Mouse (Mus musculus): ENCODE results near the gene Prss58.

DNA sequence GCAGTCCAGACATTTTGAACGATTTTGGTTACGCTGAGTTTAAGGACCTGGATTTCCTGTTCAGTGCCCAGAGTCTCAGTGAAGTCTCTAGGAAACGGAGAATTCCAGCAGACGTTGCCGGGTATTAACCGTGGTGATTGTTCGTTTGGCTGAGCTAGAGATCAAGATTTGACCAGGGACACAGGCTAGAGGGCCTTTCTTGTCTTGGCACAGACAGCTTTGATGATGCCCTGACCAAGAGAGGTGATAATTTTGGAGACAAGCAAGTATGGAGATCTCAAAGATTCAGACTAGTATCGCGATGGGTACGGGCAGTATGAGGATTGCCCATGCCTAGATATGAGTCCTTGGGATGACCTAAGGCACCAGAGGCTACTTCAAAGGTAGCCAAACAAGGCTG, 40.3 kb upstream of the Prss58 start, which contains the start of gene 1700074P13Rik:
- TF ChIP-seq TAL1 (IDR thresholded peaks at IDR 0.05; ENCODE audit: low read length) = no peak
- TF ChIP-seq GATA1 (IDR thresholded peaks at IDR 0.05; ENCODE audit: low read length) = no peak
